Mouse (Mus musculus) liver, adult (tissue): Measurements from ENCODE around the gene Tmprss4.

Experiments used
- GATA4 ChIP-seq: IDR thresholded peaks from 2 replicates; pipeline ENCODE4 v1.6.1; 2014; ENCODE audit warnings: mild to moderate bottlenecking, low read length; ENCODE audit not compliant: insufficient replicate concordance

Gene Tmprss4

GRCm38 (mm10) chr9:45203797-45204410, at the start of gene Tmprss4:
Gene Tmprss4, minus strand, starts transcription at chr9:45204092.
- TF ChIP-seq GATA4 = no peak

- no peak for TF ChIP-seq GATA4
Observed at GRCm38 (mm10) chr9:45252395-45252794, 48.5 kb upstream of the Tmprss4 start.

GRCm38 (mm10) chr9:45251990-45252389, 48.1 kb upstream of the Tmprss4 start:
- no peak for TF ChIP-seq GATA4

DNA sequence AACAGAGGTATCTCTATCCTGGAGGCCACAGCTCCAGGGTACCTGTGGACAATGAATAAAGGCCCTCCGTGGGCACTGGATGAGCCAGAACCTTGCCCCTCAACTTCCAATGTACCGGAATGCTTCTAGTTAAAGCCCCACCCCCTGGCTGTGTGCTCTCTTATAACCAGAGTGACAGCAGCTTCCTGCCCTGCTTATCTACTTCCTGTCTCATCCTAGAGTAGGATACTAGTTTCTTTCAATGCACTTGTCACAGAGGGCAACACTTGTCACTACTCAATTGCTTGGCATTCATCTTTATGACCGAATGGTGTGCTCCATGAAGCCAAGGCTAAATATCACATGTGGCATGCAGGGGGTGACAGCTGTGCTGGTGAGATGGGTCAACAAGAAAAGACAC, 47.4 kb upstream of the Tmprss4 start:
- no peak for TF ChIP-seq GATA4

- TF ChIP-seq GATA4 = no peak
Observed at GRCm38 (mm10) chr9:45250306-45250705, 46.4 kb upstream of the Tmprss4 start.

DNA sequence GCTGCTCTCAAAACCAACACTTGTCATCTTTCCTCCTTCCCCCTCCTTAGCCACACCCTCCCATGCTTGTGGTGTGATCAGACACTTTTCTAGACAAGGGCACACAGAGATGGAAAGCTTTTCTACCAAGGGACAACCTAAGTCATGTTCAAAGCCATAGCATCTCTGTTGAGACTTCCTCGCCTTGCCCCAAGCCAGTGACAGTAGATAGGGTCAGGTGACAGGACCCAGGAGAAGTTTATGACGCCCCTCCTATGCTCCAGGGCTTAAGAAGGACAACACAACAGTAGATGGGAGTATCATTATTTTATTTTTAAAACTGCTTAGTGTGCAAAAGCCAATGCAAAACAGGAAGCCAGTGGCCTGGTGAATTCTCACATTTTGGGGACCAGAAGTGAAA, 43.6 kb upstream of the Tmprss4 start:
- TF ChIP-seq GATA4 = no peak

GRCm38 (mm10) chr9:45246060-45246459, 42.2 kb upstream of the Tmprss4 start:
- TF ChIP-seq GATA4 = no peak

- no peak for TF ChIP-seq GATA4
Observed at GRCm38 (mm10) chr9:45245432-45245831, 41.5 kb upstream of the Tmprss4 start.

DNA sequence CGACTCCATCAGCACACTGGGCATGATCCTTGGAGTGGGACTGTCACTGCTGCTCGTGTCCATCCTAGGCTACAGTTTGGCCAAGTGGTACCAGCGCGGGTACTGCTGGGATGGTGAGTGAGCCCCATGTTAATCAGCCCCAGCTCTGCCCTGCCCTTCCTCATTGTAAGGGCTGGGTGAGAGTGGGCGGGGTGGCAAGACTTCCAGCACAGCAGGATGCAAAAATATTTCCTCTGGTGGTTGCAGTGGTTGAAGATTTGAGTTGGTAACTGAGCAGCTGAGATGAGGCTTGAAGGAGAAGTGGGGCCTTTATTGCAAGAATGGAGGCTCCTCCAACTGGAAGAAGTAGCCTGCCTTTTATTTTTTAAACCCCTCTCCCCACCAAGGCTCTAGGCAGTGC, 37.5 kb upstream of the Tmprss4 start:
- TF ChIP-seq GATA4 = no peak

GRCm38 (mm10) chr9:45236744-45237143, 32.9 kb upstream of the Tmprss4 start:
- TF ChIP-seq GATA4 = no peak

DNA sequence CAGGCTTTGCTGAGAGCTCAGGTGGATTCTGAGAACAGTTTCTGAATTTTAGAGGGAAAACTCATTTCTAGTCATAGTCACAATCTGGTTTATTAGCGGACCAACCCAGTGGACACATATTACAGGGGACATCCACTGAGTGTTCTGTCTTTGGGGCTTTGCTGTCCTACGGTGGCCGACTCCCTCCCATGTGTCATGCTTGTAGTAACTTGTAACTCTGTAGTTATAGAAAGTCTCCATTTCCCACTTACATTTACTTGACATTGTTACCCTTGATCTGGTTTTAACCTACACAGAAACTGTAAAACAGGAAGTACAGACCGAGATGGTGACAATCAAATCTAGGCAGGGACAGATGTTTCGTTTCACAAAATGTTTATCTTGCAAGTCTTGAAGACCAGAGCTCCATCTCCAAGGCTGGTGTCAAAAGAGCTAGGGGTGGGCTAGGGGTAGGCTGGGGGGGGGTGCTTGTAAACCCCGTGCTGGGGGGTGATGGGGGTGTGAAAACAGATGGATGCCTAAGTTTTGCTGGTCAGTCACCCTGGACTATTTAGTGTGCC, 31.9 kb upstream of the Tmprss4 start:
- TF ChIP-seq GATA4 = no peak

- no peak for TF ChIP-seq GATA4
Observed at GRCm38 (mm10) chr9:45229359-45229758, 25.5 kb upstream of the Tmprss4 start.

DNA sequence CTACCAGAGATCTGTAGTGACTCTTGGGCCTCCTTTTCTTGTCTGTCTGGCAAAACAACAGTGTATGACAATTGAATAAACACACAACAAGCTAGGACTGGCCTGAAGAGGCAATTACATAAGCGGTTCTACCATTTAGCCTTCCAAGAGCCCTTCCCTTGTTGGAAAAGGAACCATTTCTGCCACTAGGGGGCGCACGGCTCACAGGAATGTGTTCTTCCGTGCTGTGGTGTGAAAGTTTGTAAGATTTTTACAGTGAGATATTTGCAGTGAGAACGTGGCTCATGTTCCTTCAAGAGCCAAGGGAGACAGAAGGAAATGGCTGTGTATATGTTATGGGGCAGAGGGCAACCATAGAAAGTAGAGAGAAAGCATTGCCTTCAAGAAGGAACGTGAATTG, 17.7 kb upstream of the Tmprss4 start:
- TF ChIP-seq GATA4 = no peak

GRCm38 (mm10) chr9:45219644-45220043, 15.8 kb upstream of the Tmprss4 start:
- TF ChIP-seq GATA4 = no peak

GRCm38 (mm10) chr9:45215526-45216179, 11.8 kb upstream of the Tmprss4 start:
- no peak for TF ChIP-seq GATA4

GRCm38 (mm10) chr9:45212001-45212400, 8.1 kb upstream of the Tmprss4 start:
- no peak for TF ChIP-seq GATA4

DNA sequence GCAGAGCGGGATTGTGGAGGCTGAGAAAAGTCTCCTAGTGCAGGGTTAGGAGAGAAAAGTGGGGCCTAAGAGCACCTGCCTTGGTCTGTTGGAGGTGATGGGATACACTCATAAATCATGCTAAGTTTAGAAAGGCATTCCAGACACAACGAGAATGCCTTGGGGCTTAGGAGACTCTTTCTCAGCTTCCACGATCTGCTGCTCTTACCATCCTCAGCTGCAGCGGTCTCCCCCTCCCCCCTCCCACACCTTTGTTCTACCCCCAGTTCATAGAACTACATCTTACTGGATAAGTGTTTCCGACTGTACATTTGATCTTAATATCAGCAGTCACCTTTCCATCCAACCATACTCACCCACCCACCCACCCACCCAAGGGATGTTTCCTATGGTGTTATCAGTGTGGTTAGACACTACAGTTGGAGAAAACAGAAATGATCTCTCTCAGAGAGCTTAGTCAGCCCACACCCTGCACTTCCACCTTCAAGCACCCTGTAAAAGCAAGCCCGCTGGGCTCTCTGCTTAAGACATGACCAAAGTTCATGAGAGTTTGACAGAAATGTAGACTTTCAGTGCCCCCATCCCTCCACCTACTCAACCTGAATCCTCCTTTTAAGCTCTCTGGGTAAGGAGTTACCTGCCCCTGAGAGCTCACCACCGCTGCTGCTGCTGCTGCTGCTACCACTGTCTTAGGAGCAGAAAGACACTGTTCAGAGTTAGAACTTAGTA, 3.3 kb upstream of the Tmprss4 start:
- TF ChIP-seq GATA4 = no peak

DNA sequence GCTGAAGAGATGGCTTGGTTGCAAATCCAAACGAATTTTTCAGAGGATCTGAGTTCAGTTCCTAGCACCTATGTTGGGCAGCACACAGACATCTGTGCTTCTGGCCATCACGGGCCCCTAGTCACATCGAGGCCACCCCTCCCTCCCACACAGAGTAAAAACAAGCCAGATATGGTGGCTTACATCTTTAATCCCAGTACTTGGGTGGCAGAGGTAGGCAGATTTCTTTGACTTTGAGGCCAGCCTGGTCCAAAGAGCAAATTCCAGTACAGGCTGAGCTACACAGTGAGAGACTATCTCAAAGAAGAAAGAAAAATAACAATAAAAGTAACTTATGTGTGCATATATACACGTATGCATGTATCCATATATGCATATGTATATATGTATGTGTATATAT, 2.2 kb upstream of the Tmprss4 start:
- no peak for TF ChIP-seq GATA4
